Mouse (Mus musculus) midbrain, postnatal 0 days (tissue): ENCODE measurements at regions not wholly inside any gene's neighbourhood (a gene's known extent, or its start where the extent isn't known, plus 50 kb on each side); places are given as distances from the start of the nearest gene placed in this dataset.

Experiments used
- ATAC-seq: fragments of 200-750 bp; cut with Nextera tagmentation; 2 replicates; pipeline ENCODE4 v1.8.0; 2017; ENCODE audit warnings: moderate number of reproducible peaks, mild to moderate bottlenecking, moderate TSS enrichment, moderate library complexity; ENCODE audit not compliant: low FRiP score
- DNase-seq: peaks from one replicate; pipeline ENCODE4 v3.0.0-alpha.2; 2015; ENCODE audit warnings: low spot score
- H3K27ac ChIP-seq: fragments of 300-500 bp; sonication (generic); 2 replicates; pipeline ENCODE4 v1.5.1; 2014; ENCODE audit warnings: low read depth, mild to moderate bottlenecking, low read length, mixed read lengths
- H3K27me3 ChIP-seq: fragments of 300-500 bp; sonication (generic); 2 replicates; pipeline ENCODE4 v1.6.1; 2014; ENCODE audit warnings: low read length, control low read depth, mixed read lengths; ENCODE audit not compliant: insufficient read depth
- H3K36me3 ChIP-seq: fragments of 300-500 bp; sonication (generic); 2 replicates; pipeline ENCODE4 v1.6.1; 2014; ENCODE audit warnings: low read length, control low read depth, mixed read lengths; ENCODE audit not compliant: insufficient read depth
- H3K4me1 ChIP-seq: fragments of 300-500 bp; sonication (generic); 2 replicates; pipeline ENCODE4 v1.6.1; 2014; ENCODE audit warnings: mild to moderate bottlenecking, control low read depth, antibody characterized with exemption, low read length, mixed read lengths; ENCODE audit not compliant: insufficient read depth
- H3K4me2 ChIP-seq: fragments of 300-500 bp; sonication (generic); 2 replicates; pipeline ENCODE4 v1.6.1; 2014; ENCODE audit warnings: low read depth, mild to moderate bottlenecking, low read length, mixed read lengths; ENCODE audit not compliant: poor library complexity, severe bottlenecking
- H3K4me3 ChIP-seq: fragments of 300-500 bp; sonication (generic); 2 replicates; pipeline ENCODE4 v1.5.1; 2014; ENCODE audit warnings: low read depth, mild to moderate bottlenecking, low read length, moderate library complexity
- H3K9ac ChIP-seq: fragments of 300-500 bp; sonication (generic); replicated peaks from 2 replicates; pipeline ENCODE4 v1.6.1; 2014; ENCODE audit warnings: mild to moderate bottlenecking, low read length, moderate library complexity, mixed read lengths; ENCODE audit not compliant: poor library complexity, severe bottlenecking
- H3K9me3 ChIP-seq: fragments of 300-500 bp; sonication (generic); 2 replicates; pipeline ENCODE4 v1.6.1; 2016; ENCODE audit warnings: low read length, control low read depth
- CTCF ChIP-seq: IDR thresholded peaks from 2 replicates; pipeline ENCODE4 v1.5.1; 2016; ENCODE audit warnings: antibody characterized with exemption, mild to moderate bottlenecking
- WGBS: fragments of 180-500 bp; shearing (Covaris S2); extraction: QIAGEN DNeasy Blood & Tissue Kit; methylation state at CpG from one replicate; pipeline ENCODE4 v1.1.7; 2014; 5-methylcytosine and 5-hydroxymethylcytosine counted together

DNA sequence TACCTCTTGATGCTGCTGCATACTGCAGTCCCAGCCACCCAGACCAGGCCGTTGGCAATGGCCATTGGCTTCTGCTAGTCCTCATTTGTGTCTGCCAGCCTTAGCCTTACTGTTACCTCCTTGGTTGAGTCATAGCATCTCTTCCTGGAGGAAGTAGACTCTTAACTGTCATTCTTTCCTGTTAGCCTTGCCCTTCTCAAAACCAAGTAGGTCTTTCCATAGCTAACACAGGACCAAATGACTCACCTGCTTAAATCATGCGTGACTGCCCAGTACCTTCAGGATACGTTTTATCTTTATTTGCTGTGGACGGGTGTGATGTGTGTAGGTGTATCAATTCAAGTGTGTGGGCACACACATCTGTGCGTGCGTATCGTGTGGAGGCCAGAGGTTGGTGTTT lies 136.9 kb downstream of the Zfp706 start:
- ATAC-seq (no peak), DNase-seq (no peak)
- Histone ChIP-seq H3K4me2 (no peak overlapping the region), H3K27me3 (no peaks in the 10 kb centered on the region), H3K9ac (no peak overlapping the region), H3K4me3 (no peak overlapping the region), H3K4me1 (peaks cover 13% of the 10 kb centered on the region; the same call in 1 of the 2 replicates), H3K27ac (no peak overlapping the region), H3K36me3 (no peaks in the 10 kb centered on the region), H3K9me3 (no peaks in the 10 kb centered on the region)
- 96% methylated on average over 7 of the region's 7 CpGs for WGBS
- TF ChIP-seq CTCF = no peak

- Histone ChIP-seq H3K27me3 (no peaks in the 10 kb centered on the region), H3K4me2 (no peak overlapping the region), H3K4me3 (no peak overlapping the region), H3K9ac (no peak overlapping the region), H3K27ac (no peak overlapping the region), H3K36me3 (no peaks in the 10 kb centered on the region), H3K4me1 (peaks cover 13% of the 10 kb centered on the region; the same call in 1 of the 2 replicates), H3K9me3 (no peaks in the 10 kb centered on the region)
- TF ChIP-seq CTCF = no peak
- no peak for DNase-seq
- 92% methylated on average over 9 of the region's 9 CpGs for WGBS
- ATAC-seq = no peak
These were observed 137.5 kb downstream of the Zfp706 start for GRCm38 (mm10) chr15:36870094-36870493.

DNA sequence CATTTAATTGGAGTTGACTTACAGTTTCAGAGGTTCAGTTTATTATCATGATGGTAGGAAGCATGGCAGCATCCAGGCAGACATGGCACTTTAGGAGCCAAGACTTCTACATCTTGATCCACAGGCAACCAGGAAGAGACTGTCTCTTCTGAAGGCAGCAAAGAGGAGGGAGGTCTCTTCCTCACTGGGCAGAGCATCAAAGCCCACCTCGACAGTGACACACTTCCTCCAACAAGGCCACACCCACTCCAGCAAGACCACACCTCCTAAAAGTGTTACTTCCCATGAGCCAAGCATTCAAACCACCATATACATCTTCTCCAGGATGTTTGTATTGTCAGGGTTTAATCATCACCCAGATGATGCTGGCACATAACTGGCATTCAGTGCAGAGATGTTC lies 141.5 kb downstream of the Zfp706 start:
- no peak overlapping the region for H3K4me3 ChIP-seq
- no peak overlapping the region for H3K4me2 ChIP-seq
- no peaks in the 10 kb centered on the region for H3K27me3 ChIP-seq
- ATAC-seq (no peak), DNase-seq (no peak)
- no peaks in the 10 kb centered on the region for H3K4me1 ChIP-seq
- no peak overlapping the region for H3K9ac ChIP-seq
- H3K9me3 ChIP-seq = no peaks in the 10 kb centered on the region
- no peak for TF ChIP-seq CTCF
- 38% methylated on average over 1 of the region's 1 CpGs for WGBS
- H3K36me3 ChIP-seq = no peaks in the 10 kb centered on the region
- no peak overlapping the region for H3K27ac ChIP-seq

DNA sequence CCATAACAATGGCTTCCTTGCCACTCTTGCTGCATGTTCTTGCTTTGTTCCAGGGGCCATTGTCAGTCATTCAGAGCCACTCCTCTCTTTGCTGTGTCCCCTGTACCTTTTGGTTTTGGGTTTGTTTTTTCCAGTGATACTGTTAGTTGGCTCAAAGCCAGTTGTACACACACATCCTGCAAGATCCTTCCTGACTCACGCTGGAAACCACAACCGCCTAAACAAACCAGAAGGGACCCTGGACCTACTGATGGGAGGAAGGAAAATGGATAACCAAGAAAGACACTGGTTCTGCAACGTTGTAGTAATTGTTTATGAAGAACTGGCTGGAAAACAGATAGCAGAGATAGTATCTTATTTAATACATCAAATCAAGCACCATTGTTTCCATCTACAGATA lies 142.2 kb downstream of the Zfp706 start:
- Histone ChIP-seq H3K36me3 (no peaks in the 10 kb centered on the region), H3K4me3 (no peak overlapping the region), H3K4me1 (no peaks in the 10 kb centered on the region), H3K9ac (no peak overlapping the region), H3K27ac (no peak overlapping the region), H3K4me2 (no peak overlapping the region), H3K27me3 (no peaks in the 10 kb centered on the region), H3K9me3 (no peaks in the 10 kb centered on the region)
- 75% methylated on average over 3 of the region's 3 CpGs for WGBS
- no peak for ATAC-seq
- DNase-seq = no peak
- no peak for TF ChIP-seq CTCF

- Histone ChIP-seq H3K9me3 (no peaks in the 10 kb centered on the region), H3K4me3 (no peak overlapping the region), H3K9ac (no peak overlapping the region), H3K36me3 (no peaks in the 10 kb centered on the region), H3K27ac (no peak overlapping the region), H3K4me1 (no peaks in the 10 kb centered on the region), H3K27me3 (no peaks in the 10 kb centered on the region), H3K4me2 (no peak overlapping the region)
- ATAC-seq (no peak), DNase-seq (no peak)
- WGBS = 68% methylated on average over 2 of the region's 2 CpGs
- TF ChIP-seq CTCF = no peak
These were observed 143.5 kb downstream of the Zfp706 start for GRCm38 (mm10) chr15:36864046-36864445.

DNA sequence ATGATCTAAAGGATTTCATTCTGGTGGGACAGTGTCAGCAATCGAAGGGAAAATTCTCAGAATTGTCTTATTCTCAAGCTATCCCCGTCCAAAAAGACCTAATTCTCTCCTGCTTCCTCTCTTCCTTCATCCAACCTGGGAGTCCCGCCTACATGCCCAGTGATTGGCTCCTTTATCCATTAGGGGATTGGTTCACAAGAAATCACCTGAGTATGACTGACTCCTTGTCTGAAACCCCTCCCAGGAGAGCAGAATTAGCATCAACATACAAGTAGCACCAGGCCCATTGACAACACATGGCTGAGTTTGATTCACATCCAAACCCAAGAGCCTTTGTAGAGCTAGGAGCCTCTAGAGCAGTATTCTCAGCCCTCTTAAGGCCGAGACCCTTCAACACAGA lies 148.9 kb downstream of the Zfp706 start:
- no peak for TF ChIP-seq CTCF
- H3K4me1 ChIP-seq = peaks cover 2% of the 10 kb centered on the region; the same call in 1 of the 2 replicates
- 85% methylated on average over 4 of the region's 4 CpGs for WGBS
- H3K36me3 ChIP-seq = no peaks in the 10 kb centered on the region
- H3K4me2 ChIP-seq = no peak overlapping the region
- no peak for ATAC-seq
- no peaks in the 10 kb centered on the region for H3K27me3 ChIP-seq
- no peak overlapping the region for H3K9ac ChIP-seq
- no peak overlapping the region for H3K4me3 ChIP-seq
- H3K9me3 ChIP-seq = no peaks in the 10 kb centered on the region
- no peak overlapping the region for H3K27ac ChIP-seq
- DNase-seq = no peak

DNA sequence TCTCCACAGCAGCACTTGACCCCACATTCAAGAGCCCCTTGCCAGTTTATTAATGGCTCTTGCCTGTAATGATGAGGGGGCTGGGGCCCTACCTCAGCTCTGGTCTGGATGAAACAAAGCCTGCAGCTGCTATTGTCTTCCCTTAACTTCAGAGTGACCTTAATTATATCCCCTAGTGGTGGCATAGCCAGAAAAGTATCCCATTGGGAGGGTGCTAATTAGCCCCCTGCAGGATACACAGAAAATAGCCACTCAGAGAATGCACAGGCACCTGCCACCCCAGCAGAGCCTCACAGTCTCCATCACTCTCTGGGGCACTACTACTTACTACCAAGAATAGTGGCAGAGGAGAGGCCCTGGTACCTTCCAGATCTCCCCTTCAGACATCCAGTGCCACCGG lies 150.0 kb downstream of the Zfp706 start:
- Histone ChIP-seq H3K27ac (no peak overlapping the region), H3K4me1 (peaks cover 2% of the 10 kb centered on the region; the same call in 1 of the 2 replicates), H3K9me3 (no peaks in the 10 kb centered on the region), H3K4me2 (no peak overlapping the region), H3K4me3 (no peak overlapping the region), H3K9ac (no peak overlapping the region), H3K36me3 (no peaks in the 10 kb centered on the region), H3K27me3 (no peaks in the 10 kb centered on the region)
- 100% methylated on average over 1 of the region's 1 CpGs for WGBS
- no peak for DNase-seq
- TF ChIP-seq CTCF = peak; percentile 13; the same call in 1 of the 2 replicates
- no peak for ATAC-seq
